In the genomic region with DNA sequence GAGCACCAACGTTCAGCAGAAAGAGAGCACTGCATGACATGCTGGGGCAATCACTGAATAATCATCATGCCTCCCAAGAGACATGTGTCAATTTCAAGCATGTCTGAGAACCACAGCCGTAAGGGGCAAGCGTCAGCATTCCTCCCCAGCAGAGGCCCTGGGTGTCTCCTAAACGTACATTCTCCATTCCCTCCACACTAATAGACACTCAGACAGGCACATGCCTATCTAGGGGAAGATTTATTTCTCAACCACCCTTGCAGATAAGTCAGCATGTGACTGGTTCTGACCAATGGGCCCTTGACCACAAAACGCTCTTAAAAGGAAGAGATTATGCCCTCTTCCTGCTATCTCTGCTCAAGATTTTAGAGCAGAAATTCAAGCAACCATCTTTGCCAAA, we compare ENCODE assay signal across 14 mouse cellular contexts. TPM values are rescaled to one million over a fixed set of nuclear protein-coding genes. Genes with fewer than 3 reads are reported as not detected.
DNase-seq lines count a peak whose midpoint lies in the region; ATAC-seq lines count a peak whose summit lies in the region.
"Had no signal": no experiment of that assay in that cellular context is flagged by ENCODE, and none has a peak within 500 bp of the region (broad histone marks: within the 10 kb centered on the region; RNA-seq: fewer than 3 reads in every experiment).

No protein-coding gene starts in this region.

- H3K4me3 ChIP-seq in hindbrain, embryonic 13.5 days: no peak overlapping the region
- no peak overlapping the region for H3K4me3 ChIP-seq in hindbrain, embryonic 11.5 days (ENCODE audit: low read depth, low read length)
- no peak overlapping the region for H3K4me3 ChIP-seq in macrophage (ENCODE audit: inconsistent target)
- H3K4me3 ChIP-seq: limb, embryonic 12.5 days had no signal

- no peaks in the 10 kb centered on the region for H3K36me3 ChIP-seq in hindbrain, embryonic 13.5 days
- no peaks in the 10 kb centered on the region for H3K36me3 ChIP-seq in hindbrain, embryonic 11.5 days (ENCODE audit: control insufficient read depth, insufficient read depth, low read length)
- H3K36me3 ChIP-seq in macrophage (ENCODE audit: inconsistent target): no peaks in the 10 kb centered on the region
- H3K36me3 ChIP-seq: G1E; limb, embryonic 12.5 days had no signal

- H3K9ac ChIP-seq in hindbrain, embryonic 13.5 days: no peak overlapping the region
- H3K9ac ChIP-seq in hindbrain, embryonic 11.5 days (ENCODE audit: low read depth, low read length): no peak overlapping the region
- H3K9ac ChIP-seq: limb, embryonic 12.5 days had no signal

- no peaks in the 10 kb centered on the region for H3K9me3 ChIP-seq in hindbrain, embryonic 13.5 days
- no peaks in the 10 kb centered on the region for H3K9me3 ChIP-seq in hindbrain, embryonic 11.5 days (ENCODE audit: control insufficient read depth, low read length)
- H3K9me3 ChIP-seq: G1E; limb, embryonic 12.5 days had no signal

- 48% methylated on average over 5 of the region's 5 CpGs for WGBS in hindbrain, embryonic 13.5 days
- 54% methylated on average over 5 of the region's 5 CpGs for WGBS in hindbrain, embryonic 11.5 days
- 32% methylated on average over 5 of the region's 5 CpGs for WGBS in macrophage (ENCODE audit: missing documents)

- H3K27ac ChIP-seq in hindbrain, embryonic 13.5 days: no peak overlapping the region
- no peak overlapping the region for H3K27ac ChIP-seq in hindbrain, embryonic 11.5 days (ENCODE audit: low read depth, low read length)
- peak overlapping the region; percentile 39 for H3K27ac ChIP-seq in macrophage
- H3K27ac ChIP-seq: limb, embryonic 12.5 days had no signal

- DNase-seq in hindbrain, embryonic 11.5 days (ENCODE audit: low spot score): no peak
- DNase-seq in 416B (ENCODE audit: low read depth): peak; percentile 90
- peak; percentile 52 for DNase-seq in T-cell, adult 2 months (ENCODE audit: low spot score)
- DNase-seq in gastrocnemius, postnatal 10 days: no peak
- no peak for DNase-seq in thymus, postnatal 10 days (ENCODE audit: low spot score in 2 of 2)
- no peak for DNase-seq in adrenal gland, adult (ENCODE audit: inconsistent age in 2 of 2, low spot score in 1 of 2)
- DNase-seq: kidney, postnatal 10 days; right cerebral cortex, postnatal 25 days; thymus, adult 18-20 months had no signal

- H3K4me2 ChIP-seq in hindbrain, embryonic 13.5 days: no peak overlapping the region
- H3K4me2 ChIP-seq in hindbrain, embryonic 11.5 days (replicated peaks; ENCODE audit: low read depth, low read length): no peak overlapping the region
- H3K4me2 ChIP-seq: limb, embryonic 12.5 days had no signal

- peak; percentile 46; the same call in 1 of the 2 replicates for ATAC-seq in hindbrain, embryonic 13.5 days (ENCODE audit: low FRiP score)
- ATAC-seq in hindbrain, embryonic 11.5 days (ENCODE audit: low FRiP score): no peak
- ATAC-seq: midbrain, embryonic 16.5 days had no signal

- H3K79me2 ChIP-seq in macrophage (ENCODE audit: inconsistent target): peaks cover 56% of the 10 kb centered on the region

- no peaks in the 10 kb centered on the region for H3K27me3 ChIP-seq in hindbrain, embryonic 13.5 days
- H3K27me3 ChIP-seq in hindbrain, embryonic 11.5 days (ENCODE audit: control insufficient read depth, insufficient read depth, low read length): no peaks in the 10 kb centered on the region
- H3K27me3 ChIP-seq: limb, embryonic 12.5 days had no signal

- H3K4me1 ChIP-seq in hindbrain, embryonic 13.5 days (replicated peaks): peaks cover 13% of the 10 kb centered on the region; the same call in 1 of the 2 replicates
- H3K4me1 ChIP-seq in hindbrain, embryonic 11.5 days (replicated peaks; ENCODE audit: control insufficient read depth, insufficient read depth, low read length): no peaks in the 10 kb centered on the region

RNA-seq across cellular contexts. Expression of a gene that starts 37.7 kb away (rescaled TPM):
- 20.9 and 21.1 TPM in 2 replicates for polyA plus RNA-seq in hindbrain, embryonic 13.5 days (2015; fragmentation: Nextera tagmentation; extraction: Ambion mirVana)
- polyA plus RNA-seq in hindbrain, embryonic 11.5 days (2014; fragmentation: Nextera tagmentation; extraction: Ambion mirVana): 15.1 and 19.4 TPM in 2 replicates
- 100 to 1,000 TPM; 135 to 677 (median 233) TPM for total RNA-seq in macrophage (2018; cell fraction: chromatin; rRNA removed)
- total RNA-seq in macrophage (2018; cell fraction: cytosol; rRNA removed): 10 to 100 TPM; 26.4 to 73.8 (median 36.9) TPM
- 100 to 1,000 TPM in 16 of 26 experiments, 10 to 100 TPM in 10; 75.7 to 477 (median 132) TPM for total RNA-seq in macrophage (2018; cell fraction: nucleus; rRNA removed)
- polyA plus RNA-seq in macrophage (2018): 20.2 to 33.0 TPM (median 32.0 TPM) in 3 replicates
- total RNA-seq in gastrocnemius, postnatal 10 days (2021): 10 to 100 TPM; 14.5 to 16.9 TPM

Comparison
In these comparisons a context has a peak if more than half of its experiments do, and no peak if none do; other contexts are left out.
1. DNase-seq: peak in 416B (single experiment) and T-cell, adult 2 months (single experiment); none in hindbrain, embryonic 11.5 days (single experiment), gastrocnemius, postnatal 10 days (single experiment), thymus, postnatal 10 days (0 of 2) and adrenal gland, adult (0 of 2).